Comparison of ENCODE assay signal across 22 mouse cellular contexts in genomic region chr6:90904143-90904542, GRCm38 (mm10).
DNase-seq lines count a peak whose midpoint lies in the region; ATAC-seq and TF ChIP-seq lines count a peak whose summit lies in the region.
"Had no signal": no experiment of that assay in that cellular context is flagged by ENCODE, and none has a peak within 500 bp of the region (broad histone marks: within the 10 kb centered on the region; RNA-seq: fewer than 3 reads in every experiment).

No protein-coding gene starts in this region.

- no peak overlapping the region for H3K9ac ChIP-seq in forebrain, embryonic 15.5 days (replicated peaks)
- H3K9ac ChIP-seq: embryonic facial prominence, embryonic 12.5 days; forebrain, embryonic 13.5 days had no signal

- POLR2A ChIA-PET in Patski (lab: Charles Lee): no interaction called here

- peak; percentile 48 for DNase-seq in 3T3-L1 (ENCODE audit: low read depth, low spot score)
- peak; percentile 68 for DNase-seq in MN1 (ENCODE audit: low spot score)
- peak; percentile 13 for DNase-seq in Patski (ENCODE audit: low read depth, low spot score)
- DNase-seq in thymus, postnatal 14 days: no peak
- DNase-seq in left cerebral cortex, postnatal 4 days: no peak
- DNase-seq: adrenal gland, adult 2 months; adrenal gland, postnatal 10 days; adrenal gland, postnatal 25 days; B cell, adult 2 months; cerebellum, adult 11-12 months; cerebellum, adult 2 months; cerebellum, adult 9-10 months; cerebellum, postnatal 10 days; cerebellum, postnatal 25 days had no signal

- intact Hi-C loops in left cerebral cortex, postnatal 4 days (cut with DNase I): no loop called here

- no peaks in the 10 kb centered on the region for H3K27me3 ChIP-seq in Patski
- H3K27me3 ChIP-seq in myocyte (ENCODE audit: control insufficient read depth, insufficient read depth, insufficient read length): no peaks in the 10 kb centered on the region
- no peaks in the 10 kb centered on the region for H3K27me3 ChIP-seq in forebrain, embryonic 15.5 days
- H3K27me3 ChIP-seq: forebrain, embryonic 13.5 days had no signal

- H3K36me3 ChIP-seq in myocyte (ENCODE audit: control insufficient read depth, insufficient read depth): no peaks in the 10 kb centered on the region
- H3K36me3 ChIP-seq in forebrain, embryonic 15.5 days: no peaks in the 10 kb centered on the region
- H3K36me3 ChIP-seq: embryonic facial prominence, embryonic 10.5 days; embryonic facial prominence, embryonic 12.5 days; G1E had no signal

- CTCF ChIA-PET in Patski (lab: Charles Lee): no interaction called here

- H3K4me3 ChIP-seq in myocyte: no peak overlapping the region
- H3K4me3 ChIP-seq in forebrain, embryonic 15.5 days: no peak overlapping the region
- H3K4me3 ChIP-seq: embryonic facial prominence, embryonic 10.5 days; embryonic facial prominence, embryonic 12.5 days; forebrain, embryonic 13.5 days had no signal

- WGBS in forebrain, embryonic 15.5 days: 84% methylated on average over 2 of the region's 2 CpGs

- no peak overlapping the region for H3ac ChIP-seq in myocyte (ENCODE audit: control insufficient read depth, insufficient read length)

- no peak for ATAC-seq in Patski
- ATAC-seq in forebrain, embryonic 15.5 days (replicated peaks): no peak
- ATAC-seq: CD4-positive, CD25-positive, alpha-beta regulatory T cell, adult 4 months; forebrain, embryonic 13.5 days; forebrain, embryonic 16.5 days had no signal

- H3K4me2 ChIP-seq in myocyte (ENCODE audit: low read depth): no peak overlapping the region
- H3K4me2 ChIP-seq in forebrain, embryonic 15.5 days (replicated peaks): no peak overlapping the region
- H3K4me2 ChIP-seq: embryonic facial prominence, embryonic 12.5 days; forebrain, embryonic 13.5 days had no signal

- no peak for TF ChIP-seq POLR2A in myocyte (IDR thresholded peaks at IDR 0.05; ENCODE audit: insufficient read length, low read depth)

- TF ChIP-seq CTCF in Patski (IDR thresholded peaks at IDR 0.05): no peak

- H3K9me3 ChIP-seq in forebrain, embryonic 15.5 days: no peaks in the 10 kb centered on the region
- H3K9me3 ChIP-seq: embryonic facial prominence, embryonic 10.5 days; embryonic facial prominence, embryonic 12.5 days; forebrain, embryonic 13.5 days; G1E had no signal

- no peak overlapping the region for H3K27ac ChIP-seq in forebrain, embryonic 15.5 days (replicated peaks)
- H3K27ac ChIP-seq: embryonic facial prominence, embryonic 10.5 days; embryonic facial prominence, embryonic 12.5 days; forebrain, embryonic 13.5 days had no signal

- in situ Hi-C loops in Patski (cut with MboI; ENCODE audit: low pct_unique_long_range_greater_than_20kb): no loop called here

- 0 out of 2 replicates have a peak, but pooled peaks cover 3% of the 10 kb centered on the region for H3K4me1 ChIP-seq in forebrain, embryonic 15.5 days
- H3K4me1 ChIP-seq: embryonic facial prominence, embryonic 10.5 days had no signal

- H3K79me2 ChIP-seq in myocyte (ENCODE audit: control insufficient read depth, insufficient read depth): no peaks in the 10 kb centered on the region

TF ChIP-seq in myocyte, 11 proteins besides CTCF, POLR2A, EP300 and RAD21:
- TF ChIP-seq TCF3 (IDR thresholded peaks at IDR 0.05; ENCODE audit: insufficient read length, low read depth) (no peak), USF1 (IDR thresholded peaks at IDR 0.05; ENCODE audit: low read depth) (no peak), CEBPB (IDR thresholded peaks at IDR 0.05; ENCODE audit: insufficient read depth, poor library complexity, severe bottlenecking) (peak; percentile 71; the same call in 1 of the 2 replicates)
TF ChIP-seq in myocyte: peak in this region for 1.

Comparison
In these comparisons a context has a peak if more than half of its experiments do, and no peak if none do; other contexts are left out.
1. DNase-seq: peak in 3T3-L1 (single experiment), MN1 (single experiment) and Patski (single experiment); none in thymus, postnatal 14 days (single experiment) and left cerebral cortex, postnatal 4 days (single experiment).